Mouse (Mus musculus) intestine, embryonic 15.5 days (tissue): ENCODE measurements around the gene Actg1. TPM values are rescaled to one million over a fixed set of nuclear protein-coding genes. Genes with fewer than 3 reads are reported as not detected.
A peak's percentile ranks its signal among the peaks of the same experiment; 100 is the strongest.
"Not testable (repeated sequence)": the region's sequence is repeated elsewhere in the genome, so short reads cannot be mapped to it uniquely, and the experiment has no call there.

Experiments used
- ATAC-seq: fragments of 200-750 bp; cut with Nextera tagmentation; 2 replicates; pipeline ENCODE4 v1.8.0; 2017; ENCODE audit warnings: moderate TSS enrichment, moderate library complexity
- H3K27ac ChIP-seq: fragments of 300-500 bp; sonication (generic); 2 replicates; pipeline ENCODE4 v1.5.1; 2015; ENCODE audit warnings: mild to moderate bottlenecking, inconsistent platforms
- H3K27me3 ChIP-seq: fragments of 300-500 bp; sonication (generic); replicated peaks from 2 replicates; pipeline ENCODE4 v1.6.1; 2015; ENCODE audit warnings: inconsistent platforms
- H3K36me3 ChIP-seq: fragments of 300-500 bp; sonication (generic); 2 replicates; pipeline ENCODE4 v1.6.1; 2015; ENCODE audit warnings: inconsistent platforms
- H3K4me1 ChIP-seq: fragments of 300-500 bp; sonication (generic); replicated peaks from 2 replicates; pipeline ENCODE4 v1.6.1; 2015; ENCODE audit warnings: inconsistent platforms
- H3K4me2 ChIP-seq: fragments of 300-500 bp; sonication (generic); replicated peaks from 2 replicates; pipeline ENCODE4 v1.6.1; 2015; ENCODE audit warnings: mild to moderate bottlenecking, inconsistent platforms
- H3K4me3 ChIP-seq: fragments of 300-500 bp; sonication (generic); replicated peaks from 2 replicates; pipeline ENCODE4 v1.5.1; 2015; ENCODE audit warnings: inconsistent platforms
- H3K9ac ChIP-seq: fragments of 300-500 bp; sonication (generic); 2 replicates; pipeline ENCODE4 v1.6.1; 2015; ENCODE audit warnings: inconsistent platforms
- H3K9me3 ChIP-seq: fragments of 300-500 bp; sonication (generic); 2 replicates; pipeline ENCODE4 v1.6.1; 2016; ENCODE audit warnings: inconsistent platforms
- WGBS: fragments of 180-500 bp; shearing (Covaris S2); methylation state at CpG from one replicate; pipeline ENCODE4 v1.1.7; 2015; 5-methylcytosine and 5-hydroxymethylcytosine counted together
- polyA plus RNA-seq: library from polyadenylated mRNA; unstranded; fragments of >200 nt; fragmentation: Nextera tagmentation; extraction: Ambion mirVana; gene quantifications from 2 replicates; pipeline ENCODE4 v1.2.1, GENCODE M21; 2015

Actg1 gene
- polyA plus RNA-seq, 1 experiment from 2014 or later = 2,658 TPM

GRCm38 (mm10) chr11:120356900-120357299 lies 8.6 kb upstream of the Actg1 start:
- H3K27me3 ChIP-seq = no peaks in the 10 kb centered on the region
- H3K9me3 ChIP-seq = no peaks in the 10 kb centered on the region
- ATAC-seq = no peak
- no peak overlapping the region for H3K4me2 ChIP-seq
- H3K9ac ChIP-seq = no peak overlapping the region
- H3K36me3 ChIP-seq = no peaks in the 10 kb centered on the region
- peak overlapping the region; percentile 79; the same call in 1 of the 2 replicates for H3K27ac ChIP-seq
- 96% methylated on average over 4 of the region's 4 CpGs for WGBS
- H3K4me3 ChIP-seq = no peak overlapping the region
- H3K4me1 ChIP-seq = peaks cover 63% of the 10 kb centered on the region

GRCm38 (mm10) chr11:120356319-120356840 lies 8.0 kb upstream of the Actg1 start:
- H3K9me3 ChIP-seq = no peaks in the 10 kb centered on the region
- H3K4me3 ChIP-seq = no peak overlapping the region
- H3K27me3 ChIP-seq = no peaks in the 10 kb centered on the region
- no peak overlapping the region for H3K4me2 ChIP-seq
- ATAC-seq = no peak
- whole genome bisulfite sequencing = 83% methylated on average over 15 of the region's 15 CpGs
- peaks cover 68% of the 10 kb centered on the region for H3K4me1 ChIP-seq
- no peaks in the 10 kb centered on the region for H3K36me3 ChIP-seq
- 0 out of 2 replicates have a peak overlapping the region, but pooled peaks have one; percentile 1 for H3K27ac ChIP-seq
- H3K9ac ChIP-seq = no peak overlapping the region

- no peaks in the 10 kb centered on the region for H3K9me3 ChIP-seq
- H3K27ac ChIP-seq = peak overlapping the region; percentile 39; the same call in 1 of the 2 replicates
- no peak for ATAC-seq
- no peaks in the 10 kb centered on the region for H3K27me3 ChIP-seq
- no peak overlapping the region for H3K4me2 ChIP-seq
- H3K4me3 ChIP-seq = no peak overlapping the region
- no peaks in the 10 kb centered on the region for H3K36me3 ChIP-seq
- H3K4me1 ChIP-seq = peaks cover 77% of the 10 kb centered on the region
- no peak overlapping the region for H3K9ac ChIP-seq
- 36% methylated on average over 5 of the region's 5 CpGs for WGBS
These were observed 7.1 kb upstream of the Actg1 start for GRCm38 (mm10) chr11:120355277-120356039.

GRCm38 (mm10) chr11:120354304-120355276 lies 6.2 kb upstream of the Actg1 start:
- no peak for ATAC-seq
- Histone ChIP-seq H3K4me1 (peaks cover 71% of the 10 kb centered on the region), H3K27ac (peak overlapping the region; percentile 39; the same call in 1 of the 2 replicates), H3K4me2 (no peak overlapping the region), H3K36me3 (no peaks in the 10 kb centered on the region), H3K9me3 (no peaks in the 10 kb centered on the region), H3K4me3 (no peak overlapping the region), H3K27me3 (no peaks in the 10 kb centered on the region), H3K9ac (no peak overlapping the region)
- 85% methylated on average over 17 of the region's 17 CpGs for WGBS

- H3K4me2 ChIP-seq = peak overlapping the region; percentile 40
- no peaks in the 10 kb centered on the region for H3K36me3 ChIP-seq
- H3K9ac ChIP-seq = no peak overlapping the region
- no peaks in the 10 kb centered on the region for H3K27me3 ChIP-seq
- peak overlapping the region; percentile 81; the same call in 1 of the 2 replicates for H3K27ac ChIP-seq
- peaks cover 64% of the 10 kb centered on the region for H3K4me1 ChIP-seq
- H3K9me3 ChIP-seq = no peaks in the 10 kb centered on the region
- 24% methylated on average over 26 of the region's 26 CpGs for WGBS
- peak; percentile 52 for ATAC-seq
- H3K4me3 ChIP-seq = no peak overlapping the region
These were observed 5.4 kb upstream of the Actg1 start for GRCm38 (mm10) chr11:120353500-120354303.

GRCm38 (mm10) chr11:120352571-120353290 lies 4.4 kb upstream of the Actg1 start:
- H3K27ac ChIP-seq = peak overlapping the region; percentile 100
- no peak overlapping the region for H3K4me3 ChIP-seq
- no peaks in the 10 kb centered on the region for H3K36me3 ChIP-seq
- H3K9ac ChIP-seq = 0 out of 2 replicates have a peak overlapping the region, but pooled peaks have one; percentile 20
- no peaks in the 10 kb centered on the region for H3K27me3 ChIP-seq
- 55% methylated on average over 13 of the region's 13 CpGs for WGBS
- H3K4me1 ChIP-seq = peaks cover 54% of the 10 kb centered on the region
- H3K9me3 ChIP-seq = no peaks in the 10 kb centered on the region
- ATAC-seq = no peak
- H3K4me2 ChIP-seq = no peak overlapping the region

- not testable (repeated sequence) for ATAC-seq, H3K4me2 ChIP-seq, H3K27me3 ChIP-seq, H3K9me3 ChIP-seq, H3K9ac ChIP-seq, H3K4me3 ChIP-seq, H3K36me3 ChIP-seq
- WGBS = 79% methylated on average over 5 of the region's 5 CpGs
- Histone ChIP-seq H3K4me1 (peaks cover 50% of the 10 kb centered on the region), H3K27ac (peak overlapping the region; percentile 100)
These were observed 3.7 kb upstream of the Actg1 start for GRCm38 (mm10) chr11:120352093-120352350.

- H3K27ac ChIP-seq = peak overlapping the region; percentile 100
- H3K4me3 ChIP-seq = no peak overlapping the region
- WGBS = 69% methylated on average over 10 of the region's 10 CpGs
- peak overlapping the region; percentile 77 for H3K4me2 ChIP-seq
- peaks cover 49% of the 10 kb centered on the region for H3K4me1 ChIP-seq
- no peaks in the 10 kb centered on the region for H3K36me3 ChIP-seq
- ATAC-seq = no peak
- H3K9me3 ChIP-seq = no peaks in the 10 kb centered on the region
- no peak overlapping the region for H3K9ac ChIP-seq
- no peaks in the 10 kb centered on the region for H3K27me3 ChIP-seq
These were observed 3.1 kb upstream of the Actg1 start for GRCm38 (mm10) chr11:120351250-120352092.

- Histone ChIP-seq H3K4me3 (peak overlapping the region; percentile 99), H3K9ac (peak overlapping the region; percentile 97), H3K9me3 (no peaks in the 10 kb centered on the region), H3K27ac (peak overlapping the region; percentile 100), H3K4me2 (peak overlapping the region; percentile 77), H3K36me3 (no peaks in the 10 kb centered on the region), H3K4me1 (peaks cover 45% of the 10 kb centered on the region), H3K27me3 (no peaks in the 10 kb centered on the region)
- WGBS = 14% methylated on average over 11 of the region's 11 CpGs
- no peak for ATAC-seq
These were observed 2.4 kb upstream of the Actg1 start for GRCm38 (mm10) chr11:120350711-120351110.

GRCm38 (mm10) chr11:120349986-120350702 lies 1.8 kb upstream of the Actg1 start:
- H3K4me2 ChIP-seq = peak overlapping the region; percentile 77
- 1% methylated on average over 67 of the region's 68 CpGs for WGBS
- H3K36me3 ChIP-seq = 0 out of 2 replicates have a peak, but pooled peaks cover 3% of the 10 kb centered on the region
- H3K9me3 ChIP-seq = no peaks in the 10 kb centered on the region
- H3K27me3 ChIP-seq = no peaks in the 10 kb centered on the region
- H3K9ac ChIP-seq = peak overlapping the region; percentile 97
- peak; percentile 75 for ATAC-seq
- peak overlapping the region; percentile 99 for H3K4me3 ChIP-seq
- peak overlapping the region; percentile 100 for H3K27ac ChIP-seq
- H3K4me1 ChIP-seq = peaks cover 42% of the 10 kb centered on the region
